In the genomic region with DNA sequence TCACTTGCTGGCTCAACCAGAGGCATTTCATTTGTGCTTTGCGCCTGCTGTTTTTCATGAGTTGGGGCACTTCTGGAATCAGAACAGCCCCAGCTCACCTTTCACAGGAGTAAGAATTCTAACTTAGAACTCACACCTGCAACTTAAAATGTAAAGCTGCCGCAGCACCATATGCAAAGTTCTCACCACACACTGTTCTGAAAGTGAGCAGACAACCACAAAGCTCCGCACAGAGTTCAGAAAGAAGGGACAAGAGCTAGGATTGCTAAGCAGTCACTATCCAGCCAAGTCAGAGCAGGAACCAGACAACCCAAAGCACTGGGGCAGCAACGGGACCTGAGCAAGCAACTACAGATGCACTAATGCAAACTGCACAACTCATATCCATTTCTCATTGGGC, we compare ENCODE assay signal across 12 mouse cellular contexts. TPM values are rescaled to one million over a fixed set of nuclear protein-coding genes. Genes with fewer than 3 reads are reported as not detected.
A peak's percentile ranks its signal among the peaks of the same experiment; 100 is the strongest.
DNase-seq lines count a peak whose midpoint lies in the region; ATAC-seq lines count a peak whose summit lies in the region.
"Had no signal": no experiment of that assay in that cellular context is flagged by ENCODE, and none has a peak within 500 bp of the region (broad histone marks: within the 10 kb centered on the region; RNA-seq: fewer than 3 reads in every experiment).

No protein-coding gene starts in this region.

- DNase-seq in heart, postnatal 4 days, result no peak
- DNase-seq in limb, embryonic 10.5 days (ENCODE audit: low spot score), result no peak
- no peak for DNase-seq in layer of hippocampus, postnatal 25 days (ENCODE audit: extremely low spot score in 1 of 2, low spot score in 1 of 2)
- DNase-seq: cerebellum, adult 8-10 months; kidney, adult 18-20 months; lung, postnatal 36 days had no signal

- peaks cover 54% of the 10 kb centered on the region for H3K36me3 ChIP-seq in heart, embryonic 13.5 days
- H3K36me3 ChIP-seq in limb, embryonic 13.5 days, result peaks cover 48% of the 10 kb centered on the region
- peaks cover 95% of the 10 kb centered on the region for H3K36me3 ChIP-seq in limb, embryonic 10.5 days
- peaks cover 26% of the 10 kb centered on the region for H3K36me3 ChIP-seq in neural tube, embryonic 13.5 days
- peaks cover 4% of the 10 kb centered on the region for H3K36me3 ChIP-seq in neural tube, embryonic 15.5 days
- peaks cover 12% of the 10 kb centered on the region; the same call in 1 of the 2 replicates for H3K36me3 ChIP-seq in stomach, embryonic 16.5 days (ENCODE audit: control insufficient read depth, insufficient read depth, low read length)

- 79% methylated on average over 4 of the region's 4 CpGs for WGBS in heart, embryonic 13.5 days
- WGBS in limb, embryonic 13.5 days, result 82% methylated on average over 4 of the region's 4 CpGs
- 92% methylated on average over 4 of the region's 4 CpGs for WGBS in limb, embryonic 10.5 days
- WGBS in neural tube, embryonic 13.5 days, result 89% methylated on average over 4 of the region's 4 CpGs
- WGBS in neural tube, embryonic 15.5 days, result 85% methylated on average over 4 of the region's 4 CpGs
- WGBS in stomach, embryonic 16.5 days, result 75% methylated on average over 4 of the region's 4 CpGs

- H3K9ac ChIP-seq in heart, embryonic 13.5 days, result 0 out of 2 replicates have a peak overlapping the region, but pooled peaks have one; percentile 33
- H3K9ac ChIP-seq in limb, embryonic 13.5 days, result no peak overlapping the region
- peak overlapping the region; percentile 31; the same call in 1 of the 2 replicates for H3K9ac ChIP-seq in neural tube, embryonic 13.5 days
- H3K9ac ChIP-seq in neural tube, embryonic 15.5 days (replicated peaks), result no peak overlapping the region
- no peak overlapping the region for H3K9ac ChIP-seq in stomach, embryonic 16.5 days (ENCODE audit: low read length)

- H3K27ac ChIP-seq in heart, embryonic 13.5 days (replicated peaks), result no peak overlapping the region
- H3K27ac ChIP-seq in limb, embryonic 13.5 days, result no peak overlapping the region; the same call in 1 of the 2 replicates
- no peak overlapping the region for H3K27ac ChIP-seq in limb, embryonic 10.5 days
- H3K27ac ChIP-seq in neural tube, embryonic 13.5 days (replicated peaks), result no peak overlapping the region
- H3K27ac ChIP-seq in neural tube, embryonic 15.5 days (replicated peaks), result no peak overlapping the region
- H3K27ac ChIP-seq in stomach, embryonic 16.5 days (ENCODE audit: low read length), result 0 out of 2 replicates have a peak overlapping the region, but pooled peaks have one; percentile 6
- H3K27ac ChIP-seq: heart, embryonic 10.5 days had no signal

- peaks cover 84% of the 10 kb centered on the region for H3K4me1 ChIP-seq in heart, embryonic 13.5 days
- H3K4me1 ChIP-seq in limb, embryonic 13.5 days, result peaks cover 66% of the 10 kb centered on the region
- peaks cover 17% of the 10 kb centered on the region for H3K4me1 ChIP-seq in limb, embryonic 10.5 days
- H3K4me1 ChIP-seq in neural tube, embryonic 13.5 days (replicated peaks), result peaks cover 90% of the 10 kb centered on the region
- peaks cover 80% of the 10 kb centered on the region for H3K4me1 ChIP-seq in neural tube, embryonic 15.5 days
- H3K4me1 ChIP-seq in stomach, embryonic 16.5 days (ENCODE audit: control insufficient read depth, insufficient read depth, low read length), result peaks cover 53% of the 10 kb centered on the region

- no peak for ATAC-seq in heart, embryonic 13.5 days (ENCODE audit: extremely low read depth, insufficient number of reproducible peaks, low FRiP score, low TSS enrichment)
- ATAC-seq in limb, embryonic 13.5 days (ENCODE audit: low FRiP score, low read depth), result no peak
- no peak for ATAC-seq in neural tube, embryonic 13.5 days (ENCODE audit: low read depth)
- ATAC-seq in neural tube, embryonic 15.5 days (ENCODE audit: low FRiP score), result no peak
- ATAC-seq in stomach, embryonic 16.5 days (ENCODE audit: insufficient read depth, low FRiP score), result no peak

- H3K9me3 ChIP-seq in heart, embryonic 13.5 days, result no peaks in the 10 kb centered on the region
- H3K9me3 ChIP-seq in limb, embryonic 13.5 days, result no peaks in the 10 kb centered on the region
- no peaks in the 10 kb centered on the region for H3K9me3 ChIP-seq in limb, embryonic 10.5 days (replicated peaks)
- H3K9me3 ChIP-seq in neural tube, embryonic 13.5 days, result no peaks in the 10 kb centered on the region
- no peaks in the 10 kb centered on the region for H3K9me3 ChIP-seq in neural tube, embryonic 15.5 days (replicated peaks)
- 0 out of 2 replicates have a peak, but pooled peaks cover 4% of the 10 kb centered on the region for H3K9me3 ChIP-seq in stomach, embryonic 16.5 days (replicated peaks; ENCODE audit: control insufficient read depth, low read length)
- H3K9me3 ChIP-seq: heart, embryonic 10.5 days had no signal

- no peak overlapping the region for H3K4me3 ChIP-seq in heart, embryonic 13.5 days
- no peak overlapping the region for H3K4me3 ChIP-seq in limb, embryonic 13.5 days
- no peak overlapping the region for H3K4me3 ChIP-seq in limb, embryonic 10.5 days
- no peak overlapping the region for H3K4me3 ChIP-seq in neural tube, embryonic 13.5 days
- no peak overlapping the region for H3K4me3 ChIP-seq in neural tube, embryonic 15.5 days (replicated peaks)
- H3K4me3 ChIP-seq in stomach, embryonic 16.5 days (replicated peaks; ENCODE audit: low read length), result no peak overlapping the region
- H3K4me3 ChIP-seq: heart, embryonic 10.5 days had no signal

- no peaks in the 10 kb centered on the region for H3K27me3 ChIP-seq in heart, embryonic 13.5 days (replicated peaks)
- no peaks in the 10 kb centered on the region for H3K27me3 ChIP-seq in limb, embryonic 13.5 days
- no peaks in the 10 kb centered on the region for H3K27me3 ChIP-seq in limb, embryonic 10.5 days (ENCODE audit: low read depth, poor library complexity, severe bottlenecking)
- no peaks in the 10 kb centered on the region for H3K27me3 ChIP-seq in neural tube, embryonic 13.5 days
- H3K27me3 ChIP-seq in neural tube, embryonic 15.5 days (replicated peaks), result no peaks in the 10 kb centered on the region
- no peaks in the 10 kb centered on the region for H3K27me3 ChIP-seq in stomach, embryonic 16.5 days (ENCODE audit: control insufficient read depth, insufficient read depth, low read length)

- peak overlapping the region; percentile 24; the same call in 1 of the 2 replicates for H3K4me2 ChIP-seq in heart, embryonic 13.5 days
- H3K4me2 ChIP-seq in limb, embryonic 13.5 days (replicated peaks), result peak overlapping the region; percentile 42
- H3K4me2 ChIP-seq in neural tube, embryonic 13.5 days, result no peak overlapping the region
- no peak overlapping the region for H3K4me2 ChIP-seq in neural tube, embryonic 15.5 days
- H3K4me2 ChIP-seq in stomach, embryonic 16.5 days (ENCODE audit: low read depth, low read length), result 0 out of 2 replicates have a peak overlapping the region, but pooled peaks have one; percentile 6

RNA-seq across cellular contexts. Expression of a gene that starts 7.4 kb away (rescaled TPM):
- 1.8 TPM in 2 replicates for polyA plus RNA-seq in heart, embryonic 13.5 days (2015; fragmentation: Nextera tagmentation; extraction: Ambion mirVana)
- total RNA-seq in heart, postnatal 4 days (2021), result 10 to 100 TPM; 69.1 to 70.2 TPM
- polyA plus RNA-seq in limb, embryonic 13.5 days (2015; fragmentation: Nextera tagmentation; extraction: Ambion mirVana), result 3.1 and 4.1 TPM in 2 replicates
- 5.7 and 5.8 TPM in 2 replicates for polyA plus RNA-seq in limb, embryonic 10.5 days (2016; fragmentation: Nextera tagmentation; extraction: Ambion mirVana)
- polyA plus RNA-seq in neural tube, embryonic 13.5 days (2015; fragmentation: Nextera tagmentation; extraction: Ambion mirVana), result 3.1 and 5.9 TPM in 2 replicates
- 3.4 and 7.9 TPM in 2 replicates for polyA plus RNA-seq in neural tube, embryonic 15.5 days (2015; fragmentation: Nextera tagmentation; extraction: Ambion mirVana)
- polyA plus RNA-seq in stomach, embryonic 16.5 days (2015; fragmentation: Nextera tagmentation; extraction: Ambion mirVana), result 1.0 and 1.4 TPM in 2 replicates
- total RNA-seq in layer of hippocampus, postnatal 25 days (2021), result 100 to 1,000 TPM in 1 of 2 experiments, 10 to 100 TPM in 1; 78.3 to 102 TPM

RNA-seq across cellular contexts. Expression of a gene that starts 30.7 kb away (rescaled TPM):
- polyA plus RNA-seq in heart, embryonic 13.5 days (2015; fragmentation: Nextera tagmentation; extraction: Ambion mirVana), result 11.7 and 12.3 TPM in 2 replicates
- 10 to 100 TPM; 23.0 to 32.3 TPM for total RNA-seq in heart, postnatal 4 days (2021)
- 24.5 and 27.1 TPM in 2 replicates for polyA plus RNA-seq in limb, embryonic 13.5 days (2015; fragmentation: Nextera tagmentation; extraction: Ambion mirVana)
- polyA plus RNA-seq in limb, embryonic 10.5 days (2016; fragmentation: Nextera tagmentation; extraction: Ambion mirVana), result 18.4 and 22.2 TPM in 2 replicates
- polyA plus RNA-seq in neural tube, embryonic 13.5 days (2015; fragmentation: Nextera tagmentation; extraction: Ambion mirVana), result 21.7 and 25.0 TPM in 2 replicates
- polyA plus RNA-seq in neural tube, embryonic 15.5 days (2015; fragmentation: Nextera tagmentation; extraction: Ambion mirVana), result 17.6 and 20.7 TPM in 2 replicates
- polyA plus RNA-seq in stomach, embryonic 16.5 days (2015; fragmentation: Nextera tagmentation; extraction: Ambion mirVana), result 12.3 and 12.6 TPM in 2 replicates
- 10 to 100 TPM; 26.9 to 32.7 TPM for total RNA-seq in layer of hippocampus, postnatal 25 days (2021)

RNA-seq across cellular contexts. Expression of a gene that starts 30.9 kb away (rescaled TPM):
- polyA plus RNA-seq in heart, embryonic 13.5 days (2015; fragmentation: Nextera tagmentation; extraction: Ambion mirVana), result 81.8 and 95.3 TPM in 2 replicates
- total RNA-seq in heart, postnatal 4 days (2021), result 10 to 100 TPM; 50.8 to 60.8 TPM
- polyA plus RNA-seq in limb, embryonic 13.5 days (2015; fragmentation: Nextera tagmentation; extraction: Ambion mirVana), result 85.3 and 91.5 TPM in 2 replicates
- 58.3 and 60.7 TPM in 2 replicates for polyA plus RNA-seq in limb, embryonic 10.5 days (2016; fragmentation: Nextera tagmentation; extraction: Ambion mirVana)
- 66.2 and 75.9 TPM in 2 replicates for polyA plus RNA-seq in neural tube, embryonic 13.5 days (2015; fragmentation: Nextera tagmentation; extraction: Ambion mirVana)
- polyA plus RNA-seq in neural tube, embryonic 15.5 days (2015; fragmentation: Nextera tagmentation; extraction: Ambion mirVana), result 63.9 and 74.7 TPM in 2 replicates
- polyA plus RNA-seq in stomach, embryonic 16.5 days (2015; fragmentation: Nextera tagmentation; extraction: Ambion mirVana), result 96.2 and 118 TPM in 2 replicates
- total RNA-seq in layer of hippocampus, postnatal 25 days (2021), result 10 to 100 TPM; 68.7 to 71.0 TPM

RNA-seq across cellular contexts. Expression of a gene that starts 30.9 kb away (rescaled TPM):
- 4.2 and 4.4 TPM in 2 replicates for polyA plus RNA-seq in heart, embryonic 13.5 days (2015; fragmentation: Nextera tagmentation; extraction: Ambion mirVana)
- 1 to 10 TPM; 6.7 to 8.1 TPM for total RNA-seq in heart, postnatal 4 days (2021)
- 6.7 and 7.0 TPM in 2 replicates for polyA plus RNA-seq in limb, embryonic 13.5 days (2015; fragmentation: Nextera tagmentation; extraction: Ambion mirVana)
- polyA plus RNA-seq in limb, embryonic 10.5 days (2016; fragmentation: Nextera tagmentation; extraction: Ambion mirVana), result 6.3 and 7.4 TPM in 2 replicates
- 8.2 and 8.7 TPM in 2 replicates for polyA plus RNA-seq in neural tube, embryonic 13.5 days (2015; fragmentation: Nextera tagmentation; extraction: Ambion mirVana)
- 8.6 and 9.7 TPM in 2 replicates for polyA plus RNA-seq in neural tube, embryonic 15.5 days (2015; fragmentation: Nextera tagmentation; extraction: Ambion mirVana)
- 2.4 and 3.4 TPM in 2 replicates for polyA plus RNA-seq in stomach, embryonic 16.5 days (2015; fragmentation: Nextera tagmentation; extraction: Ambion mirVana)
- total RNA-seq in layer of hippocampus, postnatal 25 days (2021), result 10 to 100 TPM; 17.1 to 17.7 TPM

Comparison
In these comparisons a context has a peak if more than half of its experiments do, and no peak if none do; other contexts are left out.
1. H3K9ac ChIP-seq: peak in heart, embryonic 13.5 days (single experiment) and neural tube, embryonic 13.5 days (single experiment); none in limb, embryonic 13.5 days (single experiment), neural tube, embryonic 15.5 days (single experiment) and stomach, embryonic 16.5 days (single experiment).
2. H3K4me2 ChIP-seq: peak in heart, embryonic 13.5 days (single experiment), limb, embryonic 13.5 days (single experiment) and stomach, embryonic 16.5 days (single experiment); none in neural tube, embryonic 13.5 days (single experiment) and neural tube, embryonic 15.5 days (single experiment).